ENCODE assay signal across 1 mouse cellular context in the genomic region with DNA sequence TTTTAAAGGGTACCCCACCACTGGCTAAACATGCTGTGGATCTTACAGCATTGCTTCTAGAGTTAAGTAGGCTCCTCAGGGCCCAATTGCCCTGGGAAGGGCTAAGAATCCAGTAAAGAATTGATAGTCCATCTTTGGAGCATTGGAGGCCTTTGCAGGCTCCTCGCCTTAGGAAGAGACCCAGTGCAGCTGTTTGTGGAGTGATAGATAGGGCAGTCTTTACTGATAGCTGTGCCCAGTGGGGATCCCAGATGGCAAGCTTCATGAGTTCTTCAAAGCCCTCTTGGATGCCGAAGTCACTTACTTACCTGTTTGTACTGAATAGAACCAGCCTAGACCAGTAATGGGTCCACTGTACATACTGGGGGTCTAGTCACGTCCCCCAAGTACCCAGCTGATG.
TF ChIP-seq lines count a peak whose summit lies in the region.

No protein-coding gene starts in this region.

TF ChIP-seq in MEL, 35 proteins besides CTCF, POLR2A, EP300 and RAD21 (continued from another document):
- TF ChIP-seq SMC3 (IDR thresholded peaks at IDR 0.05; ENCODE audit: low read depth, low read length) (no peak), MYC (IDR thresholded peaks at IDR 0.05; ENCODE audit: low read depth, low read length) (no peak), MAZ (IDR thresholded peaks at IDR 0.05; ENCODE audit: low read depth, low read length) (no peak), BHLHE40 (IDR thresholded peaks at IDR 0.05; ENCODE audit: borderline replicate concordance, low read depth, low read length) (no peak), ZNF384 (IDR thresholded peaks at IDR 0.05; ENCODE audit: low read depth, low read length) (no peak), ETS1 (IDR thresholded peaks at IDR 0.05; ENCODE audit: low read depth, low read length) (no peak), GABPA (IDR thresholded peaks at IDR 0.05; ENCODE audit: low read depth, low read length) (no peak)
